ENCODE assay signal across 8 mouse cellular contexts in the genomic region with DNA sequence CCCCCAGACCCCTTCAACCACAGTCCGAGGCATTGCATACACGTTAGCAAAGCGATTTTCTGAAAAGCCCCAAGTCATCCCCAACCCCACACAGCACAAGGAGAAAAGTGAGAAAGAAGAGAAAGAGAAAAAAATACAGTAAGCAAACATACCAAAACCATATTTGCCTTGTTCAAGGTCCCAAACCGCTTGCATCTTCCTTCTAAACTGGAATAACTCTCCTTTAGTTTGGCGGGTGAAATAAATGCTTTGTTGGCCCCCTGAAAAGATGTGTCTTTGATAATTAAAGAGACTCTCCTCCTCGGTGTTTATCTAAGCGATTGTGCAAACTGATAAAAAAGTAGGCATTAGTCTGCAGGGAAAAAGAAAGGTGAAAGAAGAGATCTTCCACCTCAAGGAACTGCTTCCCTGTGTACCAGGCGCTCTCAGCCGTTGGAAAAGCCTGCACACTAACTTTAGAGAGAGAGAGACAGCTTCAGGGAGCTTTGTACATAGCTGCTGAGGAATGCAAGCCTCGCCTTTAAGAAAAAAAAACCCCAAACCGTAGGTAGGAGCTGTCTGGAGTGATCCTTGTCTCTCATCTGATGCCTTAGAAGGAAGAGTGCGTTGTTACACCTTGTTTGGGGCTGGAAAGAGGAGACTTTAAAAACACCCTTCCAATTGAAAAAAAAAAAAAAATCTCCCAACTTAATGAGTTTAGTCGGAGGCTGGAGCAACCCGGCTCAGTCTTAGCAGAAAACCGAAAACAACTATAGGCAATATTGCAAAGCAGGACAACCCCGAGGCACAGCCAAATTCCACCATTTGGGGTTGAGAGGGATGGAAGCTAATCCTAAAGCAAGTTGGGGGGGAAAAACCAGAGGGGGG. TPM values are rescaled to one million over a fixed set of nuclear protein-coding genes. Genes with fewer than 3 reads are reported as not detected.
DNase-seq lines count a peak whose midpoint lies in the region; ATAC-seq lines count a peak whose summit lies in the region.

Nr2f2 (minus strand) TSS at position 795 of the 867 bp plus-strand sequence.

- no peaks in the 10 kb centered on the region for H3K36me3 ChIP-seq in forebrain, embryonic 10.5 days (replicated peaks)
- no peaks in the 10 kb centered on the region for H3K36me3 ChIP-seq in midbrain, embryonic 12.5 days

- H3K27me3 ChIP-seq in forebrain, embryonic 10.5 days (ENCODE audit: poor library complexity, severe bottlenecking) = peaks cover 94% of the 10 kb centered on the region
- peaks cover 55% of the 10 kb centered on the region for H3K27me3 ChIP-seq in midbrain, embryonic 12.5 days

- DNase-seq in urinary bladder, adult 2 months (ENCODE audit: low spot score) = no peak
- no peak for DNase-seq in urinary bladder, postnatal 10 days (ENCODE audit: low spot score)
- peak; percentile 35 for DNase-seq in forebrain, embryonic 10.5 days (ENCODE audit: extremely low spot score, low spot score)
- peak in 1 of 2 experiments; percentile 33 for DNase-seq in heart, postnatal 10 days
- peak; percentile 61 to 66 for DNase-seq in kidney, postnatal 36 days
- no peak for DNase-seq in testis, postnatal 14 days (ENCODE audit: low spot score)
- DNase-seq in ovary, postnatal 36 days (ENCODE audit: low spot score) = no peak

- peak within 1 kb of the TSS; percentile 98 for H3K27ac ChIP-seq in forebrain, embryonic 10.5 days
- peak within 1 kb of the TSS; percentile 94 for H3K27ac ChIP-seq in midbrain, embryonic 12.5 days (replicated peaks)

- H3K9me3 ChIP-seq in forebrain, embryonic 10.5 days = no peaks in the 10 kb centered on the region
- H3K9me3 ChIP-seq in midbrain, embryonic 12.5 days = no peaks in the 10 kb centered on the region

- peak within 1 kb of the TSS; percentile 84 for H3K9ac ChIP-seq in midbrain, embryonic 12.5 days (replicated peaks)

- H3K4me3 ChIP-seq in forebrain, embryonic 10.5 days = peak within 1 kb of the TSS; percentile 84
- H3K4me3 ChIP-seq in midbrain, embryonic 12.5 days = peak within 1 kb of the TSS; percentile 53

- no peak for ATAC-seq in midbrain, embryonic 12.5 days (ENCODE audit: low FRiP score, low read depth)

- H3K4me1 ChIP-seq in forebrain, embryonic 10.5 days = peaks cover 71% of the 10 kb centered on the region
- H3K4me1 ChIP-seq in midbrain, embryonic 12.5 days = peaks cover 24% of the 10 kb centered on the region

- intact Hi-C loops in heart, postnatal 10 days (cut with DNase I) = loop anchor here (5.0 to 10.0 kb wide), 5 partner anchors 259 to 1501 kb away; no protein-coding TSS in a partner anchor

- WGBS in forebrain, embryonic 10.5 days = under 1% methylated on average over 16 of the region's 16 CpGs
- under 1% methylated on average over 16 of the region's 16 CpGs for WGBS in midbrain, embryonic 12.5 days

- H3K4me2 ChIP-seq in midbrain, embryonic 12.5 days (replicated peaks) = peak within 1 kb of the TSS; percentile 60

RNA-seq across cellular contexts. Expression of gene Nr2f2, which starts in this region (rescaled TPM):
- 118 and 128 TPM in 2 replicates for polyA plus RNA-seq in urinary bladder, adult 2 months (2012; rRNA removed)
- 82.3 and 82.7 TPM in 2 replicates for polyA plus RNA-seq in forebrain, embryonic 10.5 days (2016; fragmentation: Nextera tagmentation; extraction: Ambion mirVana)
- 10 to 100 TPM; 25.2 to 30.0 TPM for total RNA-seq in heart, postnatal 10 days (2021)
- 105 and 143 TPM in 2 replicates for polyA plus RNA-seq in midbrain, embryonic 12.5 days (2016; fragmentation: Nextera tagmentation; extraction: Ambion mirVana)

Comparison
In these comparisons a context has a peak if more than half of its experiments do, and no peak if none do; other contexts are left out.
1. DNase-seq: peak in forebrain, embryonic 10.5 days (single experiment) and kidney, postnatal 36 days (2 of 2); none in urinary bladder, adult 2 months (single experiment), urinary bladder, postnatal 10 days (single experiment), testis, postnatal 14 days (single experiment) and ovary, postnatal 36 days (single experiment).